Mouse (Mus musculus): ENCODE measurements around the gene Ndufb8.

The Ndufb8 gene

DNA sequence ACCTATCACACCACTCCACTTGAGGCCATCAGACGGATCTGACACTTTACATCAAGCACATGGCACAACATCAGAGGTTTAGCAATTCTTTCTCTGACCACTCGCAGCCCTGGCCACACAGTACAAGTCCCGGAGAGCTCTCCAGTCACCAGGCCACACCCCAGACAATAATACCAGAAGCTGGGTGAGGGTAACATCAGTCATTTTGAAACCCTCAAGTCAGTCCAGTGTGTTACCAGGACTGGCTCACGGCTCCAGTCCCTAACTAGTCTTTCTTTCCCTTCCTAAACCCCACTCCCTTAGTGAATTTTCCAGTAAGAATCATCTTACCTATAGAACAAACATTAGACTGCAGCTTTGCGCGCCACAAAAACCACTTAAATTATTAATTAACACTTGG, 25.2 kb downstream of the Ndufb8 start:
- no peak for DNase-seq (ENCODE audit: low read depth)

DNA sequence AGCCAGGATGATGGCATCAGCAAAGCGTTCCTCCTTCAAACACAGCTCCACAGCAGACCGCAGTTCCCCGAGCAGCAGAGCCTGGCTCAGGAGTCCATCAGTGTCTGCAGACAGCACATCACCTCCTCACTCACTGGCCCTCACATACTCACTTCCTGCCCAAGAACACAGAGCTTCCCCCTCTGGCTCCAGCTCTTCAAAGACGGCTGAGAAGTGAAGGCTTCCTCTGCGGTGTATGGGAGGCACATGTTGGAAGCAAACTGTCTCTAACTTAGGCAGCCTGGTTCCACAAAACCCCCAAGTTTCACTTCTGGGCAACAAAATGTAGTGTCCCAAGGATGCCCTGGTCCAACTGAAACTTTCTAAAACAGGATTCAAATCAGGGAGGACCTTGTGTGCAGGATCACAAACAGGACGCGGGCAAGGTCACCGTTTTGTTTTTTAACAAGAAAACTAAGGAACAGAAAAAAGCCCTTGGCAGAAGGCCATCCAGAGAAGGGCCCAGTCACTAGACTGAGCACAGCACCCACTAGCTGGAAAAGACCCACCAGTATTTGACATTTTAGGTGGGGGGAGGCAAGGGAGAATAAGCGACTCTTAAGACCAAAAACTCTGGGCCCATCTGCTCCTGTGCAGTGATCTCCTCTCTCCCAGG, 29.6 kb downstream of the Ndufb8 start:
- DNase-seq (ENCODE audit: low read depth), result peak; percentile 27

DNA sequence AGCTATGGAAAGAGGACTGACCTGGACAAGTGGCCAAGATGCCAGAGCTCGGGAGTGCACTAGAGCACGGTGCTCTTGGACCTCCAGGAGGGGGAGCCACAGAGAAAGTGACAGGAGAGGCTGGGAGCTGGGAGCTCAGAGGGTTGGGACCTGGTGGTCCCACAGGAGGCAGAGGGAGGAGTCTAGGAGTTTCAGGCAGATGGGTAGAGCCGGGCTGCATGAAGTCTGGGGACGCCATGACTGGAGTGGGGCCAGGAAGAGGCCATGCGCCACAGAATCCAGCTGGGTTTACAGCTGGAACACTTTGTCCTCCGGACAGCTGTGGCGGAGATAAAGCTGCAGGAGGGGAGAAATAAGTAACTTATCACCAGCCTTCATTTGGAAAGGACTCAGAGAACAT, 36.1 kb downstream of the Ndufb8 start:
- no peak for DNase-seq (ENCODE audit: low read depth)

DNA sequence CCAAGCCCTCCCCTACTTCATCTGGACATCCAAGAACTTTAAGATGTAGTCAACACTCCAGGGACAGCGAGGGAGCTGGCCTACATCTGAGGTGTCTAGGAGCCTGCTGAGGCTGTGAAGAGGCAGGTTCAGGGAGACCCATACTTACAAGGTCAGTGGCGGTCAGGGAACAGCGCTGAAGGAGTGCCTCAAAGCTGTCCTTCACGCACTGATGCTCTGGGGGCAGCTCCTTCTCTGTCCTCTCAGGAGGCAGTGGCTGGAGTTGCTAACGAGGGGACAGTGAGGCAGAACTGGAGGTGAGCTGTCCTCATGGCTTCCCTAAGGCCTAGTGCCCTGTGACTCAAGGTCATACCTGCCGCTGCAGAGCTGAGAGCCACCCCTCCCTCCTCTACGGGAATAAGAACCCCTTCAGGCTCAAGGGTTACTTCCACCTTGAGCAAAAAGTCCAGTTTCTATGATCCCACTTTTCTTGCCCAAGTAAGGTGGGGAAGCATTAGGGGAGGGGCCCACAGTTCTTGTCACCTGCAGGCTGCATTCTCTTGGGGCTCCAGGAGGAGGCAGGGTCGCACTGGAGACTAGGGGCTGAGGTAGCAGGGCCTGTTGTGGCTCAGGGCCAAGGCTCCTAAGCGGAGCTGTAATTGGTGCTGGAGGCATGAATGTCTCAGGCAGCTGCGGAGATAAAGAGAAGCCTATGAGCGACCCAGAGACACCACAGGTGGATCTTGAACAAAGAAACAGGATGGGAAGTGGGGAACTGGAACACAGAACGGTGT, 37.1 kb downstream of the Ndufb8 start:
- no peak for DNase-seq (ENCODE audit: low read depth)

DNA sequence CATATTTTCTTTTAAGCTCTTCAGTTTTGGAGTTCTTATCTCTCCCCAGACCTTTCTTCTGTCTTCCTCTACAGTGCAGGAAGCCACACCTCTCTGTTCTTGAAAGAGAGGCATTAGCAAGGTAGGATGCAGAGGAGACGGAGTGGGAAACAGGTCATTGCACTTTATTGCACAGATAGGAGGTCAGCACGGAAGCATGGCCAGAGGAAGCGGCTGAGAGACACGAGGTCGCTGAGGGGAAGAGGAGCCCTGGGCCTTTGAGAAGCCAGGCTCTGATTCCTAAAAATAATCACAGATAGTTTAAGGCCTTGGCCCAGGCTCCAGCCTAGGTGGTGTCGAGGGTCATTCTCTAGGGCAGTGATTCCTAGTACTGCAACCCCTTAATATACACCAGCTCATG, 39.5 kb downstream of the Ndufb8 start:
- DNase-seq (ENCODE audit: low read depth), result no peak

DNA sequence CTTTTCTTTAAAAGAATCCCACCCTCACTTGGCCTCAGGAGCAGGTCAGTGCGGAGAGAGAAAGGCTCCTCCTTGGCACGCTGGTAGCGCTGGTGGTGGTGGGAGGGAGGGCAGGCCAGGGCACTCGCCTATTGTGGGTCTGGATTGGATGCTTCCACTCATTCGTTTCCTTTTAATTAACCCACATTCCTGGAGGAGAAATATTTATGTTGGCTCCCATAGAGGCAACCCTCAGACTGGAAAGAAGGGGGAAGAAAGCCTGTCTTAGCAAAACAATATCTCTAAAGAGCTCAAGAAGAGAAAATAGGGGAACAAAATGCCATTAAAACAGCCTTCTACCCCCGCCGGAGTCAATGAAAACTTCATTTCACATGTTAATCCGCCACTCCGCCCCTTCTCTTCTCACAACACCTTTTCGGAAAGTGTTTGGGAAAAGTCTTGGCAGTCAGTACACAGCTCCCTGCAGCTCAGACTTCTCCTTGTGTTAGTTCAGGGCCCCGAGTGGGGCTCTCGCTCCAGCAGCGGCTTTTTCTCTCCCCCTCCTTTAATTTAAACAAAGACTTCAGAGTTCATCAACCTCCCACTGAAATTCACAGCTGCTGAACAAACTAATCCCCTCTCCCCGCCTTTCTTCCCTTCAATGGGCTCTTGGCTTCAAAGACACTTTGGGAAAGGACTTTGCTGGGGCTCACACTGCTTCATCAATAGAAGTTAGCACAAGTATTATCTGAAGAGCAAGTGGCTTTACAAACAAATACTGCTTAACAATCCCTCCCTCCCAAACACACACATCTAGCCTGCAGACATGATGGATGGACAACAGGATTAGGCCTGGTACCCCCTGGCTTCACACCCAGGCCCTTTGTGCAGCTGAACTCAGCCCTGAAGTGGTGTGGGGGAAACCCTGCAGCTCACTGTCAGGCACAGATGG, 40.5 kb downstream of the Ndufb8 start:
- no peak for DNase-seq (ENCODE audit: low read depth)

DNA sequence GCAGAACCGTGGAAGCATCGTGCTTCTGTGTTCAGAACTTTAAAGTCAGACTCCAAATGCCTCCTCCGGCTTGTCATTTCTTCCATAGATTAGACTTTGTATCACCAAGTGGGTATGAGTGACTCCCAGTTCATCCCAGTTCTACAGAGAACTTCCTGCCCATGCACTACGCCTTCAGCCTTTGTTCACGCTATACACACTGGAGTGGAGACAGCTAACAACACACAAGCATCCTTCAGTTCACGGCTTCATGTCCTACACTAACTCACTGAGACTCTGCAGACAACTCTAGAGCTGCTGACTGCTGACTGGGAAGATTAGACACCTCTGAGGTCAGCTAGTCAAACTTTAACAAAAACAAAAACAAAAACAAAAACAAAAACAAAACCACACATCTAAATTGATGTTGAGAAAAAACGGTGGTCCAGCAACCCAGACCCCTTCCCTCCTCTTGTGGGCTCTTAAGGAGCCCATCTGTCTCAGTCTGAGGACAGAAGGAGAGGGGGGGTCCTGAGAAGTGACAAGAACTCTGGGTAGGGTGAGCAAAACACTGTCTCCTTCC, 41.2 kb downstream of the Ndufb8 start:
- DNase-seq (ENCODE audit: low read depth), result no peak

DNA sequence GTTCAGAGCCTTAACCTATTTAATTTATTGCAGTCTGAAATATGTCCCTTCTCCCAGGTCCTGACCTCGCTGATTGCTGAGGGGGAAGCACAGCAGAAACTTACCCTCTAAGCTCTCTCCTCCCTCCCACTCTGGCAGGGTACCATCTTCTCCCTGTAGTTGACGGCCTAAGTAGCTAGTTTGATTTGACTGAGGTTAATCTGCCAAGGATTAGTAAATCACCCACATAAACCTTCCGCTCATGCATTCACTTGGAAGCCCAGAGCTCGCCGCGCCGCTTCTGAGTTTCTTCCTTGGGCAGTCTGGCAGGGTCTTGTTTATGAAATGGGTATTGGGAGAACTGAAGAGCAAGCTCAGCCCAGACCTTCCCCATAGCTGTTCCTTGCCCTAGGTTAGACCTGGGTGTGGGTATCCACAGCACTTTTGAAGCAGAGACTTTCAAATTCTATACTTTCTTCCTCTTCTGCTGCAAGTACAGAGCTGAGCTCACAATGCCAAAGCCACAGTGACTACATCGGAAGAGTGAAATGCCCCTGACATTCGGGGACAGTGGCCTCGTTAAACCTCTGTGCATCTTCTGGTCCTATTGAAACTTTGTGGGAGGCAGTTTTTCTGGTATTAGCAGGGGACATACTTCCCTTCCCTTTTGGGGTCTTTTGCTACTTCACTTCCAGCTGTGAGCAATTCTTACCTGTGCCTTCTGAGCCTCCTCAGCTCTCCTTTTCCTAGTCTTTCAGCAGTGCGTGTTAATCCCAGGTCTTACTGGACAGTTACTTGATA, 42.0 kb downstream of the Ndufb8 start:
- DNase-seq (ENCODE audit: low read depth), result no peak

DNA sequence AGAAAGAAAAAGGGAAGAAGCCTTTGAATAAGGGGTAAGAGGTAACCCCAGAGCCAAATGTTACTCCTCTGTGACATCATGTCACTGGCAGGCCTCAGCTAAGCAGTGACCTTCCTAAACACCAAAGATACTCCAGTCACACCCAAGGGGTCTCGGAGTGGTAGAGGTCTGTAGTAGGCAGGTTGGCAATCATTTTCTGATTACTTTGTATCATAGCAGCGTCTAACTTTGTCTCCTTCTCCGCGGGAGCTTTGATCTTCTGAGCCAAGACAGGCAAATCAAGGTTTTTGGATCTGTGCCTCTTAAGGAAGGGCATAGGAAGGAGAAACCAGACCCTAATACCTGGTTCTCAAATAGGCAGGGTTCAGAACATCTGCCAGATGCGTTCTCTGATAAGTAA, 42.6 kb downstream of the Ndufb8 start:
- no peak for DNase-seq (ENCODE audit: low read depth)

DNA sequence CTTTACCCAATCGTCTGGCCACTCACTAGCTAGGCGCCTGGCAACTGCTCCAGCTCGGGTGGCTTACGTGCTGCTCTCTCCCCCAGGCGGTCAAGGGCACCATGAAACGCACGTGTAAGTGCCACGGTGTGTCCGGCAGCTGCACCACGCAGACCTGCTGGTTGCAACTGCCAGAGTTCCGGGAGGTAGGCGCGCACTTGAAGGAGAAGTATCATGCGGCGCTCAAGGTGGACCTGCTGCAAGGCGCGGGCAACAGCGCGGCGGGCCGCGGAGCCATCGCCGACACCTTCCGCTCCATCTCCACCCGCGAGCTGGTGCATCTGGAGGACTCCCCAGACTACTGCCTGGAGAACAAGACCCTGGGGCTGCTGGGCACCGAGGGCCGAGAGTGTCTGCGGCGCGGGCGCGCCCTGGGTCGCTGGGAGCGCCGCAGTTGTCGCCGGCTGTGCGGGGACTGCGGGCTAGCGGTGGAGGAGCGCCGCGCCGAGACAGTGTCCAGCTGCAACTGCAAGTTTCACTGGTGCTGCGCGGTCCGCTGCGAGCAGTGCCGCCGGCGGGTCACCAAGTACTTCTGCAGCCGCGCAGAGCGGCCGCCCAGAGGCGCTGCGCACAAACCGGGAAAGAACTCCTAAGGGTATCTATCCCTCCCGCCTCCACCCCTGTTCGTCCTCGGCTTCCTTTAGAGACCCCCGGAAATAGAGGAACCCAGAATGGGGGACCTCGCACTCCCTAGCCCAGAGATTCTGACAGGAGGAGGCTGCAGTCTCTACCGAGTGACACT, 43.6 kb downstream of the Ndufb8 start:
- peak; percentile 29 for DNase-seq (ENCODE audit: low read depth)

DNA sequence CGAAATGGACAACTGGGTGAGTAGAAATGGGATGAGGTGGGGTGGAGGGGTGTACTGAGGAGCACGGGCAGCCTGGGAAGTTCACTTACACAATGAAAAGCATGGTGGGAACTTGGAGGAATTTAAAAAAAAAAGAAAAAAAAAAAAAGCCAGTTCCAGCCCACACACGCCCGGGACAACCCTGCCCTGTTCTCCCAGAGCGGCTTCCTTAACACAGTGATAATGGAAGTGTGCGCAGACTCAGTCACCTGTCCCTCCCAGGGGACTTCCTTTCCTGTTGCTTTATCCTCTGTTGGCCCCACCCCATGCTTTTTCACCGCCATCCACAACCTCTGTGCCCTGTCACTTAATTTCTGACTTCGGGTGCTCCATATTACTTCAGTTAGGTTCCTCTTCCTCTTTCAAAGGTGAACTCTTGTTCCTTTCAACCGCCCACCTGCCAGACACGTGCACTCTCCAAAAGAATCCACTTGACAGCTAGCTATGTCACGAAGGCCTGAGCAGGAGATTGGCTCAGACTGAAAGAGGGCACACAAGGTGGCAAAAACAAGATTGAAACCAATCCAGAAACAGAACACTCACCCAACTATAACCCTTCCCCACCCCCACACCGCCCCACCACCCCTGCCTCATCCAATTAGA, 44.6 kb downstream of the Ndufb8 start:
- DNase-seq (ENCODE audit: low read depth), result peak; percentile 41

DNA sequence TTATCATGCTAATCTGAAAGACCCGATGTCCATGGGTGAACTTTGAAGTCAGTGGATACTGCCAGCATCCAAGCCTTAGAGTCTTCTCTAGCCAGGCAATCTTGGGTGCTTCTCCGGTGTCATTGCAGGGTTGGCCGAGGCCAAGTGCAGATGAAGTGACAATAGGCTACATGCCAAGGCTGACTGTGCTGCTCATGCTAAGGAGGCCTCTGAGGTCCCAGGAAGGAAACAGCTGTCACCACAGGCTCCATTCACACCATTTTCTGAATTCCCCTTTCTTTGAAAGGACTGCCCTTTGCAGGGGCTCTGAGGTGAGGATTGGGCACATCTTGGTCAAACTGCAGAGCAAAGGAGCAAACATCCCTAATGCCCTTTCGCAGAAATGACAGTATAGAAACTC, 52.5 kb downstream of the Ndufb8 start:
- DNase-seq (ENCODE audit: low read depth), result no peak

DNA sequence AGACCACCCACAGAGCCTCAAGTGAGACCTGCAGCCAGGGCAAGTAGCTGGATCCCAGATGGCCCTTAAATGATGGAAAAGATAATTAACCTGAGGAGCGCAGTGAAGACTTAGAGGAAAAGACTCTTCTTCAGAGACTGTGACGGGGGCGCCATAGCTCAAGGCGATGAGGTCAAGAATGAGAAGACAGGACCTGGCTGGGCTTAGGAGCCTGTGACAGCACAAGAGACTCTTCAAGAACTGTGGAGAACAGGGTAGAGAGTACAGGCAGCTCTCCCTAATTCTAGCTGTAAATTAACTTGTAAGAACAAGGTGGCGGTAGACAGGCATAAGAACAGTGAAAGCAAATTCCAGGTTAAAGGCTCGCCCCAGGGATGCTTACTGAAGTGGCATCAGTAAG, 53.3 kb downstream of the Ndufb8 start:
- DNase-seq (ENCODE audit: low read depth), result no peak

DNA sequence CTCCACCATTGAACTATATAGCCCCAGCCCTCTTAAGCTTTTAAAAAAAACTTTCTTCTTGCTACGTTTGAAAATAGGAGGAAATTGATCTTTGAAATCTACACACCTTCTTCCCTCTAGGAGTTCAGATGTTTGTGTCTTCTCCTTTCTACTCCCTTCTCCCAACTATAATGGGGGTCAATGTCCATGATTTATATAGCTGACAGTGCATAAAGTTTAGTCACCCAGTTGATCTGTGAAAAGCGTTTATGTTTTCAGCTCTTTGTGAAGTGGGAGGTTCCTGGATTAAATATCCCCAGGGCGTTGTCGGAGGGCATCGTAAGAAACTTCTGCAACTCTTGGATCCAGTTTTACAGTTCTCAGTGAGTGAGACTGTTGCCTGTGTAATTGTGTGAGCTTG, 55.0 kb downstream of the Ndufb8 start:
- no peak for DNase-seq (ENCODE audit: low read depth)

DNA sequence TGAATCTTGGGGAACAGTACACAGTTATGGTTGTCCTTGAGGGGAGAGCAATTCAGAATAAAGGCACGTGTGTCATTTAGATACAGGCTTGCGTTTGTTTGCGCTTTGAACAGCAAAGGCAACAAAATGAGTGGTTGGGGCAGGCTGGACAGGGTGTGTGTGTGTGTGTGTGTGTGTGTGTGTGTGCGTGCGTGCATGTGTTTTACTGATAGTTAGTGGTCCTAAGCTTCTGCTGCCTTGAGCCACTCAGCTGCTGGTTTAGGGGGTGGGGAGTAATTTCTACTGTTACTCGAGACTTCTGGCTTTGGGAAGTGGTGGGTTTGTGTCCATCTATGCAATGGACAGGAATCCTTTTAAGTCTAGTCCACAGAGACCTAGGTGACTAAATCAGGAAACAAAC, 56.3 kb downstream of the Ndufb8 start:
- DNase-seq (ENCODE audit: low read depth), result no peak

All from naive thymus-derived CD4-positive, alpha-beta T cell, adult 2 months (primary cell).